Comparison of ENCODE assay signal across 8 mouse cellular contexts in the genomic region with DNA sequence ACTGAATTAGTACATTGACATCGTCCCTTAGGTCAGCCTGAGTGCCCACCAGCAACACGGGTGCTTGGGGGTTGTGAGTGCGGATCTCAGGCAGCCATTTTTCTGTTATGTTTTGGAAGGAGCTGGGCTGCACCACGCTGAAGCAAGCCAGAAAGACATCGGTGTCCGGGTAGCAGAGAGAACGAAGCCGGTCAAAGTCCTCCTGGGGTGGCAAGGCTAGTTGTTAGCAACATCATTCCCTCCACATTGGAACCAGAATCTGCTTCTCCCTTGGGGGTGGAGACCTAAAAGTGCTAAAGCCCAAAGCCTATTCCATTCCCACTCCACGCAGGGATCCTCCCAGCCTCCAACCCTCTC. TPM values are rescaled to one million over a fixed set of nuclear protein-coding genes. Genes with fewer than 3 reads are reported as not detected.
DNase-seq lines count a peak whose midpoint lies in the region; ATAC-seq lines count a peak whose summit lies in the region.

No protein-coding gene starts in this region.

- 49% methylated on average over 9 of the region's 9 CpGs for WGBS in liver, embryonic 11.5 days
- WGBS in forebrain, embryonic 14.5 days = 41% methylated on average over 9 of the region's 9 CpGs
- WGBS in limb, embryonic 12.5 days = 48% methylated on average over 9 of the region's 9 CpGs
- WGBS in neural tube, embryonic 15.5 days = 44% methylated on average over 9 of the region's 9 CpGs

- peak overlapping the region; percentile 98 for H3K4me2 ChIP-seq in liver, embryonic 11.5 days
- H3K4me2 ChIP-seq in forebrain, embryonic 14.5 days (ENCODE audit: low read length) = peak overlapping the region; percentile 89
- H3K4me2 ChIP-seq in limb, embryonic 12.5 days = peak overlapping the region; percentile 97
- peak overlapping the region; percentile 85 for H3K4me2 ChIP-seq in neural tube, embryonic 15.5 days

- peak overlapping the region; percentile 59 for H3K4me3 ChIP-seq in liver, embryonic 11.5 days (ENCODE audit: low read depth, low read length)
- H3K4me3 ChIP-seq in forebrain, embryonic 14.5 days (ENCODE audit: low read depth, low read length) = peak overlapping the region; percentile 61
- peak overlapping the region; percentile 61 for H3K4me3 ChIP-seq in limb, embryonic 12.5 days (replicated peaks)
- H3K4me3 ChIP-seq in neural tube, embryonic 15.5 days (replicated peaks) = peak overlapping the region; percentile 59

- 0 out of 2 replicates have a peak, but pooled peaks cover 2% of the 10 kb centered on the region for H3K4me1 ChIP-seq in liver, embryonic 11.5 days (replicated peaks; ENCODE audit: control insufficient read depth, insufficient read depth, low read length)
- H3K4me1 ChIP-seq in forebrain, embryonic 14.5 days (ENCODE audit: control insufficient read depth, insufficient read depth, low read length) = no peaks in the 10 kb centered on the region
- no peaks in the 10 kb centered on the region for H3K4me1 ChIP-seq in limb, embryonic 12.5 days (replicated peaks)
- peaks cover 28% of the 10 kb centered on the region for H3K4me1 ChIP-seq in neural tube, embryonic 15.5 days

- peaks cover 15% of the 10 kb centered on the region for H3K27me3 ChIP-seq in liver, embryonic 11.5 days (replicated peaks; ENCODE audit: control insufficient read depth, insufficient read depth, low read length)
- H3K27me3 ChIP-seq in forebrain, embryonic 14.5 days (replicated peaks; ENCODE audit: control insufficient read depth, insufficient read depth, low read length) = no peaks in the 10 kb centered on the region
- peaks cover 41% of the 10 kb centered on the region for H3K27me3 ChIP-seq in limb, embryonic 12.5 days
- 0 out of 2 replicates have a peak, but pooled peaks cover 3% of the 10 kb centered on the region for H3K27me3 ChIP-seq in neural tube, embryonic 15.5 days (replicated peaks)

- no peaks in the 10 kb centered on the region for H3K9me3 ChIP-seq in liver, embryonic 11.5 days (ENCODE audit: control insufficient read depth, low read length)
- no peaks in the 10 kb centered on the region for H3K9me3 ChIP-seq in forebrain, embryonic 14.5 days (replicated peaks; ENCODE audit: control insufficient read depth, low read length)
- H3K9me3 ChIP-seq in limb, embryonic 12.5 days = no peaks in the 10 kb centered on the region
- H3K9me3 ChIP-seq in neural tube, embryonic 15.5 days (replicated peaks) = no peaks in the 10 kb centered on the region

- ATAC-seq in liver, embryonic 11.5 days (replicated peaks; ENCODE audit: low FRiP score) = no peak
- no peak for ATAC-seq in forebrain, embryonic 14.5 days
- no peak for ATAC-seq in limb, embryonic 12.5 days (ENCODE audit: insufficient number of reproducible peaks, insufficient read depth, low FRiP score, low TSS enrichment, low read depth)
- peak; percentile 4; the same call in 1 of the 2 replicates for ATAC-seq in neural tube, embryonic 15.5 days (ENCODE audit: low FRiP score)

- no peak overlapping the region for H3K27ac ChIP-seq in liver, embryonic 11.5 days (ENCODE audit: low read depth, low read length)
- H3K27ac ChIP-seq in forebrain, embryonic 14.5 days (ENCODE audit: low read depth, low read length) = no peak overlapping the region
- H3K27ac ChIP-seq in limb, embryonic 12.5 days = no peak overlapping the region
- H3K27ac ChIP-seq in neural tube, embryonic 15.5 days (replicated peaks) = peak overlapping the region; percentile 82; the same call in 1 of the 2 replicates

- no peaks in the 10 kb centered on the region for H3K36me3 ChIP-seq in liver, embryonic 11.5 days (ENCODE audit: control insufficient read depth, insufficient read depth, low read length)
- H3K36me3 ChIP-seq in forebrain, embryonic 14.5 days (ENCODE audit: control insufficient read depth, insufficient read depth, low read length) = no peaks in the 10 kb centered on the region
- H3K36me3 ChIP-seq in limb, embryonic 12.5 days = no peaks in the 10 kb centered on the region
- no peaks in the 10 kb centered on the region for H3K36me3 ChIP-seq in neural tube, embryonic 15.5 days

- peak overlapping the region; percentile 23; the same call in 1 of the 2 replicates for H3K9ac ChIP-seq in liver, embryonic 11.5 days (ENCODE audit: low read depth, low read length)
- peak overlapping the region; percentile 71 for H3K9ac ChIP-seq in forebrain, embryonic 14.5 days (ENCODE audit: low read length)
- H3K9ac ChIP-seq in limb, embryonic 12.5 days (replicated peaks) = peak overlapping the region; percentile 63; the same call in 1 of the 2 replicates
- H3K9ac ChIP-seq in neural tube, embryonic 15.5 days (replicated peaks) = peak overlapping the region; percentile 69

- no peak for DNase-seq in liver, embryonic 11.5 days (ENCODE audit: low spot score)
- no peak for DNase-seq in liver
- DNase-seq in forebrain, embryonic 14.5 days (ENCODE audit: low spot score) = no peak
- no peak for DNase-seq in frontal cortex, postnatal 36 days (ENCODE audit: low spot score in 2 of 2)
- DNase-seq in adrenal gland, postnatal 10 days = no peak
- DNase-seq in adrenal gland, postnatal 36 days = no peak

RNA-seq across cellular contexts. Expression of a gene that starts 0.8 kb away (rescaled TPM):
- 0.38 TPM in 1 of 2 replicates, not detected in the other for polyA plus RNA-seq in liver, embryonic 11.5 days (2014; fragmentation: Nextera tagmentation; extraction: Ambion mirVana)
- polyA plus RNA-seq in forebrain, embryonic 14.5 days (2014; fragmentation: Nextera tagmentation; extraction: Ambion mirVana) = 8.5 and 12.7 TPM in 2 replicates
- polyA plus RNA-seq in limb, embryonic 12.5 days (2016; fragmentation: Nextera tagmentation; extraction: Ambion mirVana) = 8.5 TPM in 2 replicates
- polyA plus RNA-seq in neural tube, embryonic 15.5 days (2015; fragmentation: Nextera tagmentation; extraction: Ambion mirVana) = 39.5 and 46.6 TPM in 2 replicates
- total RNA-seq in adrenal gland, postnatal 10 days (2021) = under 1 TPM; 0.27 to 0.36 TPM
- total RNA-seq in adrenal gland, postnatal 36 days (2021) = under 1 TPM; 0.36 to 0.60 TPM

RNA-seq across cellular contexts. Expression of a gene that starts 18.3 kb away (rescaled TPM):
- 13.4 and 14.0 TPM in 2 replicates for polyA plus RNA-seq in liver, embryonic 11.5 days (2014; fragmentation: Nextera tagmentation; extraction: Ambion mirVana)
- 12.0 and 19.9 TPM in 2 replicates for polyA plus RNA-seq in forebrain, embryonic 14.5 days (2014; fragmentation: Nextera tagmentation; extraction: Ambion mirVana)
- 23.8 and 24.6 TPM in 2 replicates for polyA plus RNA-seq in limb, embryonic 12.5 days (2016; fragmentation: Nextera tagmentation; extraction: Ambion mirVana)
- 23.7 and 23.8 TPM in 2 replicates for polyA plus RNA-seq in neural tube, embryonic 15.5 days (2015; fragmentation: Nextera tagmentation; extraction: Ambion mirVana)
- 10 to 100 TPM; 16.0 to 17.7 TPM for total RNA-seq in adrenal gland, postnatal 10 days (2021)
- total RNA-seq in adrenal gland, postnatal 36 days (2021) = 10 to 100 TPM; 20.4 to 24.5 TPM

RNA-seq across cellular contexts. Expression of a gene that starts 33.1 kb away (rescaled TPM):
- 2.3 and 2.5 TPM in 2 replicates for polyA plus RNA-seq in liver, embryonic 11.5 days (2014; fragmentation: Nextera tagmentation; extraction: Ambion mirVana)
- polyA plus RNA-seq in forebrain, embryonic 14.5 days (2014; fragmentation: Nextera tagmentation; extraction: Ambion mirVana) = 0.27 and 0.39 TPM in 2 replicates
- 7.8 and 9.3 TPM in 2 replicates for polyA plus RNA-seq in limb, embryonic 12.5 days (2016; fragmentation: Nextera tagmentation; extraction: Ambion mirVana)
- 0.49 and 11.0 TPM in 2 replicates for polyA plus RNA-seq in neural tube, embryonic 15.5 days (2015; fragmentation: Nextera tagmentation; extraction: Ambion mirVana)
- total RNA-seq in adrenal gland, postnatal 10 days (2021) = 1 to 10 TPM; 4.2 to 4.7 TPM
- total RNA-seq in adrenal gland, postnatal 36 days (2021) = 1 to 10 TPM; 3.4 to 3.8 TPM

RNA-seq across cellular contexts. Expression of a gene that starts 40.6 kb away (rescaled TPM):
- not detected in 2 replicates for polyA plus RNA-seq in liver, embryonic 11.5 days (2014; fragmentation: Nextera tagmentation; extraction: Ambion mirVana)
- not detected in 2 replicates for polyA plus RNA-seq in forebrain, embryonic 14.5 days (2014; fragmentation: Nextera tagmentation; extraction: Ambion mirVana)
- polyA plus RNA-seq in limb, embryonic 12.5 days (2016; fragmentation: Nextera tagmentation; extraction: Ambion mirVana) = not detected in 2 replicates
- 0.40 TPM in 1 of 2 replicates, not detected in the other for polyA plus RNA-seq in neural tube, embryonic 15.5 days (2015; fragmentation: Nextera tagmentation; extraction: Ambion mirVana)
- not detected for total RNA-seq in adrenal gland, postnatal 10 days (2021)
- total RNA-seq in adrenal gland, postnatal 36 days (2021) = not detected

RNA-seq across cellular contexts. Expression of a gene that starts 55.3 kb away (rescaled TPM):
- 5.3 and 5.9 TPM in 2 replicates for polyA plus RNA-seq in liver, embryonic 11.5 days (2014; fragmentation: Nextera tagmentation; extraction: Ambion mirVana)
- 2.9 and 3.8 TPM in 2 replicates for polyA plus RNA-seq in forebrain, embryonic 14.5 days (2014; fragmentation: Nextera tagmentation; extraction: Ambion mirVana)
- 4.8 and 5.3 TPM in 2 replicates for polyA plus RNA-seq in limb, embryonic 12.5 days (2016; fragmentation: Nextera tagmentation; extraction: Ambion mirVana)
- 3.9 and 10.4 TPM in 2 replicates for polyA plus RNA-seq in neural tube, embryonic 15.5 days (2015; fragmentation: Nextera tagmentation; extraction: Ambion mirVana)
- 10 to 100 TPM; 16.4 to 18.4 TPM for total RNA-seq in adrenal gland, postnatal 10 days (2021)
- 10 to 100 TPM in 1 of 2 experiments, 1 to 10 TPM in 1; 7.2 to 10.6 TPM for total RNA-seq in adrenal gland, postnatal 36 days (2021)
